Mouse (Mus musculus) lung, postnatal 0 days (tissue): ENCODE results near the gene Ptgs2.

Experiments
- CTCF ChIP-seq: IDR thresholded peaks from 2 replicates; pipeline ENCODE4 v1.5.1; 2016; ENCODE audit warnings: antibody characterized with exemption, mild to moderate bottlenecking
- EP300 ChIP-seq: IDR thresholded peaks from 2 replicates; pipeline ENCODE4 v1.6.1; 2016; ENCODE audit warnings: antibody characterized with exemption, mild to moderate bottlenecking, control low read depth

- TF ChIP-seq EP300 (no peak), CTCF (no peak)
Measured at GRCm38 (mm10) chr1:150141939-150142338, 42.1 kb downstream of the Ptgs2 start.
